Mouse (Mus musculus): ENCODE data around the gene Akt2.

DNA sequence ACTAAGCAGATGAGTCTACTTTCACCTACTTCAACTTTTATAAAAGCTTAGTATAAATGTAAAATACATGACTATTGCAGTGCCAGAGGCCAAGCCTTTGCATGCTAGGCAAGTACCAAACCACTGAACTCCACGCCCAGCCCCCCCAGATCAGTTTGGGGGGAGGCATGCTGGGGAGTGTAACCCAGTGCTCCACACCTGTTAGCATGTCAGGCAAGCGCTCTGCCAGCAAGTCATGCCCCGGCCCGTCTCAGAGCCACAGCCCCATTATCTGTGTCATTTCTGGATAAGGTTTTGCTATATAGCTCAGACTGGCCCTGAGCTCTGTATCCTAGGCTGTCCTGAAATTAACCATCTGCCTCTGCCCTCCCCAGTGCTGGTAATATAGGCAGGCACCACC lies 70.7 kb downstream of the Akt2 start:
- TF ChIP-seq EP300 (IDR thresholded peaks at IDR 0.05; ENCODE audit: insufficient read depth, low read depth, low read length), result no peak
- TF ChIP-seq CTCF (IDR thresholded peaks at IDR 0.05), result no peak

Data from heart, adult 2 months (tissue).